10 mouse cellular contexts compared by ENCODE assay signal in genomic region chr2:36198882-36199262, GRCm38 (mm10). TPM values are rescaled to one million over a fixed set of nuclear protein-coding genes. Genes with fewer than 3 reads are reported as not detected.
DNase-seq lines count a peak whose midpoint lies in the region; ATAC-seq and TF ChIP-seq lines count a peak whose summit lies in the region.
"Had no signal": no experiment of that assay in that cellular context is flagged by ENCODE, and none has a peak within 500 bp of the region (broad histone marks: within the 10 kb centered on the region; RNA-seq: fewer than 3 reads in every experiment).

No protein-coding gene starts in this region.

- no peak for TF ChIP-seq CTCF in ES-Bruce4 (IDR thresholded peaks at IDR 0.05; ENCODE audit: low read depth, low read length)
- TF ChIP-seq CTCF in liver, embryonic 14.5 days (IDR thresholded peaks at IDR 0.05; ENCODE audit: low read depth) = no peak

- peaks cover 27% of the 10 kb centered on the region for H3K27me3 ChIP-seq in heart, embryonic 14.5 days (ENCODE audit: control insufficient read depth, insufficient read depth, low read length)
- peaks cover 13% of the 10 kb centered on the region for H3K27me3 ChIP-seq in ES-Bruce4 (ENCODE audit: control insufficient read depth, insufficient read depth, low read length, poor library complexity, severe bottlenecking)
- peaks cover 19% of the 10 kb centered on the region for H3K27me3 ChIP-seq in forebrain, embryonic 11.5 days (ENCODE audit: control insufficient read depth, insufficient read depth, low read length)
- peaks cover 26% of the 10 kb centered on the region for H3K27me3 ChIP-seq in liver, embryonic 14.5 days (ENCODE audit: control insufficient read depth, insufficient read depth, low read length)

- H3K4me1 ChIP-seq in heart, embryonic 14.5 days (ENCODE audit: control insufficient read depth in 2 of 2, insufficient read depth in 2 of 2, low read length in 2 of 2) = peaks cover 29 to 34% of the 10 kb centered on the region in 2 experiments
- no peaks in the 10 kb centered on the region for H3K4me1 ChIP-seq in ES-Bruce4 (ENCODE audit: control insufficient read depth, insufficient read depth, low read length)
- peaks cover 14% of the 10 kb centered on the region; the same call in 1 of the 2 replicates for H3K4me1 ChIP-seq in forebrain, embryonic 11.5 days (replicated peaks; ENCODE audit: control insufficient read depth, insufficient read depth, low read length)
- H3K4me1 ChIP-seq in liver, embryonic 14.5 days (replicated peaks; ENCODE audit: control insufficient read depth in 2 of 2, insufficient read depth in 2 of 2, low read length in 1 of 2) = peaks cover 38 to 58% of the 10 kb centered on the region in 2 experiments

- peak overlapping the region; percentile 64 for H3K4me2 ChIP-seq in heart, embryonic 14.5 days (ENCODE audit: low read length)
- H3K4me2 ChIP-seq in forebrain, embryonic 11.5 days (ENCODE audit: low read depth, low read length, severe bottlenecking) = no peak overlapping the region; the same call in 1 of the 2 replicates
- peak overlapping the region; percentile 88 for H3K4me2 ChIP-seq in liver, embryonic 14.5 days (ENCODE audit: low read depth)

- DNase-seq in heart, postnatal 14 days = no peak
- DNase-seq in forebrain, embryonic 11.5 days (ENCODE audit: low spot score) = peak; percentile 18
- no peak for DNase-seq in liver, embryonic 14.5 days (ENCODE audit: low read depth in 3 of 3, low spot score in 3 of 3)
- no peak for DNase-seq in layer of hippocampus, adult 8-10 months (ENCODE audit: low spot score in 2 of 2)
- DNase-seq in thymus, postnatal 4 days = no peak
- DNase-seq: cerebellum, adult 8-10 months; gastrocnemius, postnatal 14 days had no signal

- H3K9ac ChIP-seq in heart, embryonic 14.5 days (ENCODE audit: low read length) = peak overlapping the region; percentile 58; the same call in 1 of the 2 replicates
- H3K9ac ChIP-seq in ES-Bruce4 (ENCODE audit: low read depth, poor library complexity, severe bottlenecking) = no peak overlapping the region
- peak overlapping the region; percentile 3; the same call in 1 of the 2 replicates for H3K9ac ChIP-seq in forebrain, embryonic 11.5 days (ENCODE audit: low read length)
- H3K9ac ChIP-seq in liver, embryonic 14.5 days (replicated peaks) = peak overlapping the region; percentile 94

- intact Hi-C loops in heart, postnatal 14 days (cut with DNase I) = loop anchor here (2.0 kb wide), 1 partner anchor 62 kb away; the partner anchor contains the start of genes Mrrf and Rbm18

- no peak for TF ChIP-seq POLR2A in ES-Bruce4 (IDR thresholded peaks at IDR 0.05; ENCODE audit: insufficient read depth, low read length)

- H3K9me3 ChIP-seq in heart, embryonic 14.5 days (ENCODE audit: control insufficient read depth, low read length) = no peaks in the 10 kb centered on the region
- no peaks in the 10 kb centered on the region for H3K9me3 ChIP-seq in ES-Bruce4 (replicated peaks; ENCODE audit: control insufficient read depth, insufficient read depth, low read length, poor library complexity, severe bottlenecking)
- H3K9me3 ChIP-seq in forebrain, embryonic 11.5 days (ENCODE audit: control insufficient read depth, low read length) = no peaks in the 10 kb centered on the region
- H3K9me3 ChIP-seq in liver, embryonic 14.5 days (ENCODE audit: control insufficient read depth, low read length) = no peaks in the 10 kb centered on the region

- H3K4me3 ChIP-seq in heart, embryonic 14.5 days (ENCODE audit: control insufficient read depth in 1 of 2, insufficient read depth in 1 of 2, low read depth in 1 of 2, low read length in 2 of 2) = peak overlapping the region in 1 of 2 experiments; percentile 27; a peak in 2 of 4 replicates
- H3K4me3 ChIP-seq in ES-Bruce4 (ENCODE audit: low read depth, low read length) = no peak overlapping the region
- no peak overlapping the region for H3K4me3 ChIP-seq in forebrain, embryonic 11.5 days (ENCODE audit: low read depth, low read length)
- peak overlapping the region; percentile 59 to 63 for H3K4me3 ChIP-seq in liver, embryonic 14.5 days (ENCODE audit: insufficient read depth in 1 of 2, low read depth in 2 of 2, low read length in 2 of 2)

- ATAC-seq in heart, embryonic 14.5 days (ENCODE audit: insufficient number of reproducible peaks, insufficient read depth, low FRiP score, low read depth) = no peak
- no peak for ATAC-seq in forebrain, embryonic 11.5 days (replicated peaks; ENCODE audit: low FRiP score)
- peak; percentile 50 for ATAC-seq in liver, embryonic 14.5 days (ENCODE audit: insufficient read depth)
- no peak for ATAC-seq in monocyte, adult 5-6 weeks (replicated peaks; ENCODE audit: insufficient number of reproducible peaks, low FRiP score, low TSS enrichment, poor library complexity, severe bottlenecking)

- 12% methylated on average over 3 of the region's 3 CpGs for WGBS in heart, embryonic 14.5 days
- WGBS in forebrain, embryonic 11.5 days = 5% methylated on average over 3 of the region's 3 CpGs
- WGBS in liver, embryonic 14.5 days (ENCODE audit: insufficient replicate concordance) = 5% methylated on average over 3 of the region's 3 CpGs

- TF ChIP-seq EP300 in ES-Bruce4 (IDR thresholded peaks at IDR 0.05; ENCODE audit: insufficient read depth, low read depth, low read length) = peak; percentile 0; the same call in 1 of the 2 replicates
- no peak for TF ChIP-seq EP300 in liver, embryonic 14.5 days (IDR thresholded peaks at IDR 0.05; ENCODE audit: low read depth)

- H3K27ac ChIP-seq in heart, embryonic 14.5 days (replicated peaks in 1 of 2; ENCODE audit: control insufficient read depth in 1 of 2, insufficient read depth in 1 of 2, low read depth in 2 of 2, low read length in 2 of 2) = peak overlapping the region in 1 of 2 experiments; percentile 30; a peak in 1 of 4 replicates
- no peak overlapping the region for H3K27ac ChIP-seq in ES-Bruce4 (ENCODE audit: insufficient read depth, low read length)
- no peak overlapping the region; the same call in 1 of the 2 replicates for H3K27ac ChIP-seq in forebrain, embryonic 11.5 days (ENCODE audit: low read depth, low read length)
- peak overlapping the region; percentile 99 for H3K27ac ChIP-seq in liver, embryonic 14.5 days

- H3K36me3 ChIP-seq in heart, embryonic 14.5 days (ENCODE audit: control insufficient read depth, insufficient read depth, low read length) = no peaks in the 10 kb centered on the region
- H3K36me3 ChIP-seq in ES-Bruce4 (ENCODE audit: control insufficient read depth, insufficient read depth, low read length, poor library complexity, severe bottlenecking) = no peaks in the 10 kb centered on the region
- H3K36me3 ChIP-seq in forebrain, embryonic 11.5 days (ENCODE audit: control insufficient read depth, insufficient read depth, low read length) = no peaks in the 10 kb centered on the region
- H3K36me3 ChIP-seq in liver, embryonic 14.5 days (replicated peaks; ENCODE audit: control insufficient read depth, insufficient read depth, low read depth) = no peaks in the 10 kb centered on the region

RNA-seq across cellular contexts. Expression of gene Ptgs1, which starts 31.4 kb away (rescaled TPM):
- polyA plus RNA-seq in heart, embryonic 14.5 days (2014; fragmentation: Nextera tagmentation; extraction: Ambion mirVana) = 26.7 and 31.0 TPM in 2 replicates
- total RNA-seq in heart, postnatal 14 days (2021) = 10 to 100 TPM; 19.0 to 21.4 TPM
- 2.2 and 2.3 TPM in 2 replicates for polyA plus RNA-seq in ES-Bruce4 (2011; ENCODE audit: insufficient read depth, insufficient read length, low read depth, missing spikeins)
- 2.8 and 2.9 TPM in 2 replicates for polyA plus RNA-seq in forebrain, embryonic 11.5 days (2014; fragmentation: Nextera tagmentation; extraction: Ambion mirVana)
- polyA plus RNA-seq in liver, embryonic 14.5 days (2012; rRNA removed) = 8.6 and 9.9 TPM in 2 replicates
- 15.8 and 16.4 TPM in 2 replicates for polyA plus RNA-seq in liver, embryonic 14.5 days (2014; fragmentation: Nextera tagmentation; extraction: Ambion mirVana)
- total RNA-seq in layer of hippocampus, adult 8-10 months (2022) = 10 to 100 TPM; 15.0 to 33.0 (median 25.0) TPM
- total RNA-seq in monocyte, adult 5-6 weeks (2017) = 1.8 to 7.6 TPM (median 4.1 TPM) in 3 replicates

Comparison
In these comparisons a context has a peak if more than half of its experiments do, and no peak if none do; other contexts are left out.
1. H3K4me3 ChIP-seq: peak in liver, embryonic 14.5 days (2 of 2); none in ES-Bruce4 (single experiment) and forebrain, embryonic 11.5 days (single experiment).